Mouse (Mus musculus) spleen, adult 2 months (tissue): ENCODE results near the gene Tarm1.

Experiments
- CTCF ChIP-seq: fragments of 200-500 bp; IDR thresholded peaks from 2 replicates; pipeline ENCODE4 v1.5.1; 2011; ENCODE audit warnings: mild to moderate bottlenecking, inconsistent platforms; ENCODE audit not compliant: insufficient read depth, insufficient read length, insufficient replicate concordance; ENCODE audit errors: extremely low read depth
- POLR2A ChIP-seq: fragments of 200-500 bp; IDR thresholded peaks from 2 replicates; pipeline ENCODE4 v1.6.1; 2011; ENCODE audit warnings: low read depth, low read length, inconsistent platforms

- no peak for TF ChIP-seq POLR2A
- no peak for TF ChIP-seq CTCF
Measured at GRCm38 (mm10) chr7:3447026-3447425, 55.4 kb downstream of the Tarm1 start.
